17 mouse cellular contexts compared by ENCODE assay signal in genomic region chr10:53385438-53385837, GRCm38 (mm10). TPM values are rescaled to one million over a fixed set of nuclear protein-coding genes. Genes with fewer than 3 reads are reported as not detected.
"Had no signal": no experiment of that assay in that cellular context is flagged by ENCODE, and none has a peak within 500 bp of the region (broad histone marks: within the 10 kb centered on the region; RNA-seq: fewer than 3 reads in every experiment).

No protein-coding gene starts in this region.

- H3K9ac ChIP-seq: limb, embryonic 13.5 days; liver, embryonic 14.5 days; neural tube, embryonic 13.5 days; stomach, embryonic 15.5 days had no signal

- H3K27ac ChIP-seq: kidney, postnatal 0 days; limb, embryonic 13.5 days; liver, embryonic 14.5 days; neural tube, embryonic 13.5 days; stomach, embryonic 15.5 days had no signal

- H3K36me3 ChIP-seq: limb, embryonic 13.5 days; neural tube, embryonic 13.5 days; stomach, embryonic 15.5 days had no signal

- H3K9me3 ChIP-seq: limb, embryonic 13.5 days; neural tube, embryonic 13.5 days; stomach, embryonic 15.5 days had no signal

- DNase-seq: kidney, adult 9 months; kidney, postnatal 36 days; left cerebral cortex, postnatal 4 days; lung, adult 18-20 months; lung, postnatal 4 days; midbrain, embryonic 14.5 days; retina, postnatal 1 day; right cerebral cortex, postnatal 4 days; spleen, adult 18-20 months; thymus, postnatal 36 days had no signal

- H3K27me3 ChIP-seq: limb, embryonic 13.5 days; neural tube, embryonic 13.5 days; stomach, embryonic 15.5 days had no signal

- H3K4me1 ChIP-seq: stomach, embryonic 15.5 days had no signal

- ATAC-seq: intestine, postnatal 0 days had no signal

- H3K4me3 ChIP-seq: limb, embryonic 13.5 days; neural tube, embryonic 13.5 days; stomach, embryonic 15.5 days had no signal

- H3K4me2 ChIP-seq: limb, embryonic 13.5 days; neural tube, embryonic 13.5 days; stomach, embryonic 15.5 days had no signal

RNA-seq across cellular contexts. Expression of gene Pln, which starts 48.0 kb away (rescaled TPM):
- polyA plus RNA-seq: liver, adult 2 months had no signal
